Mouse (Mus musculus): ENCODE results near the gene Fcgrt.

DNA sequence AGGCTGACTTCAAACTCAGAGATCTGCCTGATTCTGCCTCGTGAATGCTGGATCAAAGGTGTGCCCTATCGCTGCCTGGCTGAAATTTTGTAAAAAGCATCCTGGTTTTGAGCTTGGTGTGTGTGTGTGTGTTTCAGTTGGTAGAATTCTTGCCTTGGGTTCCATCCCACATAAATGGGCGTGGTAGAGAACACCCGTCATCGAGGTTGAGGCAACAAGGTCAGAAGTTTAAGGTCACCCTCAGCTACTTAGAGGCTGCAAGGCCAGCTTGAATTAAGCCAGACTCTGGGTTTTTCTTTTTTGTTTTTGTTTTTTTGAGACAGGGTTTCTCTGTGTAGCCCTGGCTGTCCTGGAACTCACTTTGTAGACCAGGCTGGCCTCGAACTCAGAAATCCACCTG, 14.7 kb upstream of the Fcgrt start:
- TF ChIP-seq CTCF (conservative IDR thresholded peaks at IDR 0.05 in 1 of 2, IDR thresholded peaks at IDR 0.05 in 1 of 2; ENCODE audit: low read depth in 2 of 2, low read length in 2 of 2) (no peak), POLR2A (IDR thresholded peaks at IDR 0.05; ENCODE audit: low read depth, low read length) (no peak), EP300 (IDR thresholded peaks at IDR 0.05; ENCODE audit: low read length) (no peak), POLR2AphosphoS2 (IDR thresholded peaks at IDR 0.05; ENCODE audit: low read depth, low read length) (no peak), ELF1 (IDR thresholded peaks at IDR 0.05; ENCODE audit: low read depth, low read length) (no peak), HCFC1 (IDR thresholded peaks at IDR 0.05; ENCODE audit: low read depth, low read length) (no peak), SMC3 (IDR thresholded peaks at IDR 0.05; ENCODE audit: low read depth, low read length) (no peak), CHD2 (IDR thresholded peaks at IDR 0.05; ENCODE audit: low read length) (no peak)
